Mouse (Mus musculus): Measurements from ENCODE around the gene Cmpk2.
"Not testable (repeated sequence)": the region's sequence is repeated elsewhere in the genome, so short reads cannot be mapped to it uniquely, and the experiment has no call there.

The Cmpk2 gene

DNA sequence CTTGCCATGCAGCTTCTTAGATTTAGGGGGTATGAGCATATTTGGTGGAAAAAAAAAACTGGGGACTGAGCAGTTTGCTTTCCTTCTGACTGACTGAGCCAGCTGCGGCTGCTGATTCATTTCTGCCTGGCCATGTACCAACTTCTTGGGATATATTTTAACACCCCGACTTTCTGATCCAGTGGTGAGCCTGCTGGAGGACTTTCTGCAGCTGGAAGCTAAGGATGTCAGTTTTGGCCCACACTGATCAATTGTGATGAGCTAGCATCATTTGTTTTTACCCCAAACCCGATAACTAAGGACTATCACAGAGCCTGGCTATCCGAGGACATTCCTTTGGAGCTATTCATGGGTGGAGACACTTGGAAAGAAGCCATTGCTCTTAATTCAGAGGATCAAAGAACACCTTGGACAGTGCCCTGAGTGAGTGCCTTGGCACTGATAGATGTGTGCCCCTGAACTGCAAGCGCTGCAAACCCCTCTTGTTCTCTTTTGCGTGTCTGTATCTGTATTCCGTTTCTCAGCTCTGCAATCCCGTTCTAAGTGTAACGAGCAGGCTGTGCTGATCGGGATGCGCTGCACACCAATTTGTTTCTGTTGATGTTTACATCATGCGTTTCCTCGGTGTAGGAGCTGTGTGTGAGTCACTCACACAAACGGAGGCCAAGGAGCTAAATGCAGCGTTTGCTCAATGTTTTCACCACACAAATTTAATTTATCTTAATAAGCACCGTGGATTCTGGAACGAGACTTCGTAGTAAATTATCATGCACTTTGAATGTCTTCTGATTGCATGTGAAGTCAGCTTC, 9.4 kb downstream of the Cmpk2 start:
- no peak for DNase-seq (ENCODE audit: low spot score in 2 of 2)

- not testable (repeated sequence) for DNase-seq (ENCODE audit: low spot score in 2 of 2)
These were observed 17.0 kb downstream of the Cmpk2 start for GRCm38 (mm10) chr12:26485738-26486580.

DNA sequence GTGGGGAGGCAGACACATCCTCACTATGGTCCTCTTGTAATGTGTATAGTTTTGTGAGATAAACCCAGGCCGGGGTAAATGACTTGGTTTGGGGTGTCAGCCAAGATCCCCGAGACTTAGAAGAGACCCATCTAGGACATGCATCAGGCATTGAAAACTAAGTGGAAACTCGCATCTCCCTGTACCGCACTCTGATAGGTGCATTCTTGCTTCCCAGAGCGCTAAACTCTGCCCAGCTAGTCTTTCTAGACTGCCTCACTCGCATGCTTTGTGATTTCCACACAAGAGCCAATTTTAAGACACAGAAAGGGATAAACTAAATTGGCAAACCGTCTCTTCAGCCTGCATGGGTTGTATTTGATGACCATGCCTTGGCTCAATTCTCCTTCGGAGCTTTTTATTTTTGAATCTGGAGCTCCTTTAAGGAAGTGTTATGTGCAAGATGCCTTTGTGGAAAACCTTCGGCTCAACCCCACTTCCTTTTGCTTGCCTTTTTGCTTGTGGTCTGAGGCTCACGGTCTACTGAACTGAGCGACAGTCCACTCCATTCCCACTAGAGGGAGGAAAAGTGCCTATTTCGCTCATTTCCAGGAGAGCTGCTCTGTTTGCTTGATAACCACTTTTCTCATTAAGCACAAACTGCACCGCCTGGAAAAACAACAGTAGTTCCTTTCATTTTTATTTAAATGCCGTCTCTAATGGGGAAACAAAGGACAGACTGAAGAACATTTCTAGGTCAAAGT, 19.0 kb downstream of the Cmpk2 start:
- DNase-seq (ENCODE audit: low spot score in 2 of 2): no peak

DNA sequence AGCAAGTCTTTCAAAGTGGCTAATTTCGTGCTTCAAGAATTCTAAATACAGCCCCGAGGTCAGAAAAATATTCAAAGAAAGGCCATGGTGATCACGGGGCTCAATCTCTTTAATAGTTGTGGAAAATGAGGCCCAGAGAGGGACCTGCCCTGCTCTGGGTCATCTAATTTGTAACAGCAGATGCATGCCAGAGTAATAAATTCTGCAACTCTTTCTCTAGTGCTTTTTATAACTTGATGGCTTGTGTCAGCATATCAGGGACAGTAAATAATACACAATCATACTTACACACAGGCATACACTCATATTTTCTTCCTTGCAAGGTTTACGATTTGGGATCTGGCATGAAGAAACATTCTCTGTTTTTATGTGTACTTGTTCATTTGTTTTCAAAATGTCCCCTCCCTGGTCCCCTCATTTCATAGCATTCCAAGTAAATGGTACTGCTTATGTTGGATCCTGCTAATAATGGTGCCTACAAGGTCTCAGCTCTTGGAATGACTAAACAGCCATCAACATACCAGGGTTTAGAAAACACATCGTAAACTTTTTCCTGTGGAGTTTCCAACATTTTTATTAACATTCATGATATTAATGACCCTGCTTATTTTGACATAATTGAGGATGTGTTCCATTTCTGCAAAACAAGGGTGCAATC, 19.7 kb downstream of the Cmpk2 start:
- DNase-seq (ENCODE audit: low spot score in 2 of 2): no peak

GRCm38 (mm10) chr12:26489942-26490341, 20.9 kb downstream of the Cmpk2 start:
- peak in 1 of 2 experiments; percentile 12 for DNase-seq (ENCODE audit: low spot score in 2 of 2)

GRCm38 (mm10) chr12:26501042-26501441, 32.0 kb downstream of the Cmpk2 start:
- DNase-seq (ENCODE audit: low spot score in 2 of 2): no peak

- DNase-seq (ENCODE audit: low spot score in 2 of 2): no peak
These were observed 42.0 kb downstream of the Cmpk2 start for GRCm38 (mm10) chr12:26510971-26511370.

GRCm38 (mm10) chr12:26518206-26518605, 49.2 kb downstream of the Cmpk2 start:
- DNase-seq (ENCODE audit: low spot score in 2 of 2): no peak

DNA sequence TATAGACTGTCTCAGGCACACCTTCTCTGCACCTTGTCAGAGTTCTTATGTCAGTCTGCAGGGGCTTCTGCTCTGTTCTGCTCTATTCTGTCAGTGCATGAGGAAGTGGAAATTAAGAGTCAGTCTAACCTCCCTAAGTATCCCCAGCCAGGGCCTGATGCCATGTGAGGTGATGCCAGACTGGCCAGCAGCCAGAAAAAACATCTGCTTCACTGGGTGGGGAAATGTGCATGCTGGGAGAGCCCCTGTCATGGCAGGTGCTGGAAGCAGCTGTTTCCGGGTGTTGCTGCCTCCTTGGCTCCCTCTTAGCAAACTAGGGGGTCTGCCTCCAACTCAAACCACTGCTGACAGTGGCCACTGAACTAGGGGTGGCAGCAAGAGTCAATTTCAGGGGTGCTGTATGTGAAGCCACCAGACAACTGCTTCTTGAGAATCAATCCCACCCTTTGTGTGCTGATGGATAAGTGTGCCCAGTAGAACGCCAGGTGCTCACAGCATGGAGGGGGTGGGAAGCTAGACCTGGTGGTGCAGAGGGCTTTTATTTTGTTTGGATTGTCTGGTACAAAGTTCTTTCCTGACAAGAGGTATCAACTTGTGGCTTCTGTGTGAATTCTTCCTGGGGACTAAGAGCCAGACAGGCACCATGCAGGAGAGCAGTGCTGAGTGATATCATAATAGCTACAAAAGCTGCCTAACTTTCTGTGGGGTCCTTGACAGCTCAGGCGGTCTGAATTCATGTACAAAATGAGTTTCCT, 56.1 kb downstream of the Cmpk2 start:
- DNase-seq (ENCODE audit: low spot score in 2 of 2): peak in 1 of 2 experiments; percentile 6

DNA sequence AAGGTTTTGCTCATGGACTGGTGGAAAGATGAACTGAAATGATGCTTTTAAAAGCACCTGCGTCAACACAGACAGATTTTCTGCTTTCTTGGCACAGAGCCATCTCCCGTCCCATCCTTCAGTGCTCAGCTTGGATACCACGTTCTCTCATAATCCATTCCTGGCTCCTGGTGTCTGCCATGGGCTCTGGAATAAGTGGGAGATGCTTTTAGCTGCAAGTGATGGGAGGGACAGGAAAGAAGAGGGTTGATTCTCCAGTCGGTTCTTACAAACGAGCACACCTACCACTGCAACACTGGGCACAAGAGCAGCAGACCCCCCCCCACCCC, 56.7 kb downstream of the Cmpk2 start:
- DNase-seq (ENCODE audit: low spot score in 2 of 2): no peak

All from thymus, postnatal 10 days (tissue).